Mouse (Mus musculus) cortical plate, adult 2 months (tissue): ENCODE measurements at regions not wholly inside any gene's neighbourhood (a gene's known extent, or its start where the extent isn't known, plus 50 kb on each side); places are given as distances from the start of the nearest gene placed in this dataset.

Experiments
- CTCF ChIP-seq: fragments of 200-500 bp; IDR thresholded peaks from 2 replicates; pipeline ENCODE4 v1.5.1; 2011; ENCODE audit warnings: mild to moderate bottlenecking, control low read depth, low read length; ENCODE audit not compliant: insufficient read depth; ENCODE audit errors: extremely low read depth
- POLR2A ChIP-seq: fragments of 200-500 bp; IDR thresholded peaks from 2 replicates; pipeline ENCODE4 v1.6.1; 2011; ENCODE audit warnings: mild to moderate bottlenecking, low read length, control low read depth; ENCODE audit not compliant: insufficient read depth; ENCODE audit errors: extremely low read depth

DNA sequence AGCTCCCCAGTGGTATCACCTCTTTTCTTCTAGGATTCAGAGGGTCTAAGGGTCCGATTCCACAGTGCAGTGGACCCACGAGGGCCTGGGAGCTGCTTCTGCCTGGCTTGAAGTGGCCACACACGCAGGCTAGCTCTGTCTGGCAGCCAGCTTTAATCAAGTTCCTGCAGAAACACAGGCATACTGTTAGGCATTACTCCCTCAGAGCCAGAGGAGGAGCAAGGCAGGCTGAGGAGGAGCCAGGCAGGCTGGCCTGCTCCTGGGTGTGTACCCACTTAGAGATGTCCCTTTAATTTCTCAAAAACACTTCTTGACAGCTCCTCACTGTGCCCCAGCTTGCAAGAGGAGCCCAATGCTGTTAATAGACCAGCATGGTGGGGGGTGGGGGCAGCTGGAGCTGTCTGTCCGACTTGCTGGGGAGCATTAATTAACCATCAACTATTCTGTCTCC lies 191.1 kb downstream of the Fam43a start:
- TF ChIP-seq CTCF (no peak), POLR2A (no peak)
